Mouse (Mus musculus) hindbrain, postnatal 0 days (tissue): ENCODE measurements at regions not wholly inside any gene's neighbourhood (a gene's known extent, or its start where the extent isn't known, plus 50 kb on each side); places are given as distances from the start of the nearest gene placed in this dataset.

ENCODE experiments used
- ATAC-seq: fragments of 200-750 bp; cut with Nextera tagmentation; 2 replicates; pipeline ENCODE4 v1.8.0; 2017; ENCODE audit warnings: mild to moderate bottlenecking, moderate TSS enrichment, moderate library complexity
- DNase-seq: peaks from one replicate; pipeline ENCODE4 v3.0.0-alpha.2; 2015; ENCODE audit warnings: low spot score
- H3K27ac ChIP-seq: fragments of 300-500 bp; sonication (generic); 2 replicates; pipeline ENCODE4 v1.5.1; 2014; ENCODE audit warnings: mild to moderate bottlenecking
- H3K27me3 ChIP-seq: fragments of 300-500 bp; sonication (generic); 2 replicates; pipeline ENCODE4 v1.6.1; 2014; ENCODE audit warnings: low read length, mixed read lengths; ENCODE audit not compliant: insufficient read depth
- H3K36me3 ChIP-seq: fragments of 300-500 bp; sonication (generic); 2 replicates; pipeline ENCODE4 v1.6.1; 2014; ENCODE audit warnings: low read length, mixed read lengths; ENCODE audit not compliant: insufficient read depth
- H3K4me1 ChIP-seq: fragments of 300-500 bp; sonication (generic); 2 replicates; pipeline ENCODE4 v1.6.1; 2014; ENCODE audit warnings: antibody characterized with exemption, low read length, mixed read lengths; ENCODE audit not compliant: insufficient read depth
- H3K4me2 ChIP-seq: fragments of 300-500 bp; sonication (generic); 2 replicates; pipeline ENCODE4 v1.6.1; 2014; ENCODE audit warnings: low read depth, mild to moderate bottlenecking, low read length, moderate library complexity, mixed read lengths
- H3K4me3 ChIP-seq: fragments of 300-500 bp; sonication (generic); 2 replicates; pipeline ENCODE4 v1.5.1; 2014; ENCODE audit warnings: low read length
- H3K9ac ChIP-seq: fragments of 300-500 bp; sonication (generic); replicated peaks from 2 replicates; pipeline ENCODE4 v1.6.1; 2014; ENCODE audit warnings: mild to moderate bottlenecking, low read length, moderate library complexity, mixed read lengths
- H3K9me3 ChIP-seq: fragments of 300-500 bp; sonication (generic); 2 replicates; pipeline ENCODE4 v1.6.1; 2016; ENCODE audit warnings: low read length, mixed read lengths
- CTCF ChIP-seq: IDR thresholded peaks from 2 replicates; pipeline ENCODE4 v1.5.1; 2016; ENCODE audit warnings: antibody characterized with exemption, control low read depth, low read depth
- WGBS: fragments of 180-500 bp; shearing (Covaris S2); extraction: QIAGEN DNeasy Blood & Tissue Kit; methylation state at CpG from one replicate; pipeline ENCODE4 v1.1.7; 2014; 5-methylcytosine and 5-hydroxymethylcytosine counted together

DNA sequence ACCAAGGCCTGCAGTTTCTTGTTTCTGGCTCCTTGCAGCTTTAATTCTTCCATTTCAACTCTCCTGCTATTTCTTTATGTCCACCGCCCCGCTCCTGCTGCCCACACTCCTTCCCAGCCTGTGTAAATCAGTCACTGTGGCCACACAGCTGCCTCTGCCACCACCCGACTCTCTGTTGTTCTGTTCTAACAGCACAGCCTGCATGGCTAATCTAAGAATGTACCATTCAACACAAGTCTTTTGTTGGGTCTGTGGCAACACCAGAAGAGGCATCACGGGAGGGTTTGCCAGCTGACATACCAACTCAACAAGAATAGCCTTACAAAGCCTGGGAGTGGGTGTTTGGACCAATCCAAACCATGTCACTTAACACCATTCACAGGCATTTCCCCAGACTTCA is 264.9 kb upstream of the Pum3 start:
- Histone ChIP-seq H3K27me3 (no peaks in the 10 kb centered on the region), H3K4me1 (no peaks in the 10 kb centered on the region), H3K36me3 (no peaks in the 10 kb centered on the region), H3K9ac (no peak overlapping the region), H3K4me2 (no peak overlapping the region), H3K9me3 (peaks cover 4% of the 10 kb centered on the region; the same call in 1 of the 2 replicates), H3K27ac (no peak overlapping the region), H3K4me3 (no peak overlapping the region)
- peak; percentile 35 for DNase-seq
- WGBS: 43% methylated on average over 4 of the region's 4 CpGs
- TF ChIP-seq CTCF: no peak
- no peak for ATAC-seq

- Histone ChIP-seq H3K27me3 (no peaks in the 10 kb centered on the region), H3K4me1 (no peaks in the 10 kb centered on the region), H3K27ac (no peak overlapping the region), H3K9me3 (peaks cover 4% of the 10 kb centered on the region; the same call in 1 of the 2 replicates), H3K36me3 (no peaks in the 10 kb centered on the region), H3K9ac (no peak overlapping the region), H3K4me2 (no peak overlapping the region), H3K4me3 (no peak overlapping the region)
- peak; percentile 9; the same call in 1 of the 2 replicates for TF ChIP-seq CTCF
- DNase-seq (no peak), ATAC-seq (no peak)
- 81% methylated on average over 7 of the region's 7 CpGs for WGBS
These were observed 264.1 kb upstream of the Pum3 start for GRCm38 (mm10) chr19:27693706-27694105.

DNA sequence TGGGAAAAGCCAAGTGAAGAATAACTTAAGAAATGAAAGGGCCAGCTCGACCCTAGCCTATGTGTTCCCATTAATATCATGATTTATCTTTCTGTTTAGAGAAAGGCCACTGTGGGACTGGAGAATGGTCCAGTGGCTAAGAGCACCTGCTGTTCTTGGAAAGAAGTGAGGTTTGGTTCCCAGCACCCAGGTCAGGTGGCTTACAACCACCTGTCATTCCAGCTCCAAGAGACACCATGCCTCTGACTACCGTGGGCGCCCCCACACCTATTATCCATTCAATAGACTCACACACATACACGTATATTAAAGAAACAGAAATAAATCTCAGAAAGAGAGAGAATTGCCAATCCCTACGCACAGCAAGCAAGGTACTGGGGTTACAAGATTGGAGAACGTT is 263.3 kb upstream of the Pum3 start:
- ATAC-seq (no peak), DNase-seq (no peak)
- H3K27ac ChIP-seq: no peak overlapping the region
- TF ChIP-seq CTCF: no peak
- no peaks in the 10 kb centered on the region for H3K36me3 ChIP-seq
- WGBS: 95% methylated on average over 6 of the region's 6 CpGs
- no peaks in the 10 kb centered on the region for H3K27me3 ChIP-seq
- H3K9ac ChIP-seq: no peak overlapping the region
- peaks cover 4% of the 10 kb centered on the region; the same call in 1 of the 2 replicates for H3K9me3 ChIP-seq
- no peak overlapping the region for H3K4me2 ChIP-seq
- H3K4me1 ChIP-seq: no peaks in the 10 kb centered on the region
- no peak overlapping the region for H3K4me3 ChIP-seq

GRCm38 (mm10) chr19:27683426-27683825 is 253.8 kb upstream of the Pum3 start:
- Histone ChIP-seq H3K27ac (no peak overlapping the region), H3K4me1 (no peaks in the 10 kb centered on the region), H3K36me3 (no peaks in the 10 kb centered on the region), H3K4me3 (no peak overlapping the region), H3K9ac (no peak overlapping the region), H3K27me3 (no peaks in the 10 kb centered on the region), H3K4me2 (no peak overlapping the region), H3K9me3 (no peaks in the 10 kb centered on the region)
- ATAC-seq: no peak
- WGBS: 56% methylated on average over 2 of the region's 2 CpGs
- DNase-seq: no peak
- peak; percentile 41; the same call in 1 of the 2 replicates for TF ChIP-seq CTCF

- no peak for ATAC-seq
These were observed 249.8 kb upstream of the Pum3 start for GRCm38 (mm10) chr19:27679427-27679826.

DNA sequence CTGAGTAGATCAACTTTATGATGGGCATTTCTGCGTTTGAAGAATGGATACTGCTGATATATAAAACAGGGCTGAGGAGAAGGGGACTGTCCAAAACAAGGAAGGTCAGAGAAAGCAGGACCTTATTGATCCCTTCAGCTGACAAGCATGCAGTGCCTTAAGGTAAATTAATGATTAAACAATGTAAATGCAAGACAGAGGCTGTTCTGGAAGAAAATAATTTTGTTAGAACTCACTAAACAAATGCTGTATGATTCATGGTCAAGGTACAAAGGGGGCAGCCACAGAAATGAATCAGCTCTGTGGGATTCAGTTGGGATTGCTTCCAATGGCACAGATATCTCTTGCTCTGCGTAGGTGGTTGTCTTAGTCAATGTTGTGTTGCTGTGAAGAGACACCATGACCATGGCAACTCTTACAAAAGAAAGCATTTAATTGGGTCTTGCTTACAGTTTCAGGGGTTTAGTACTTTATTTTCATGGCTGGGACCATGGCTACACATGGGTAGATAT is 243.1 kb upstream of the Pum3 start:
- WGBS: 87% methylated on average over 2 of the region's 2 CpGs
- no peak for TF ChIP-seq CTCF
- Histone ChIP-seq H3K4me2 (no peak overlapping the region), H3K9me3 (no peaks in the 10 kb centered on the region), H3K27me3 (no peaks in the 10 kb centered on the region), H3K36me3 (no peaks in the 10 kb centered on the region), H3K27ac (no peak overlapping the region), H3K9ac (no peak overlapping the region), H3K4me3 (no peak overlapping the region), H3K4me1 (no peaks in the 10 kb centered on the region)
- ATAC-seq: no peak
- DNase-seq: no peak

More at GRCm38 (mm10) chr19:27679427-27679826, 249.8 kb upstream of the Pum3 start:
- no peak for TF ChIP-seq CTCF
- H3K9me3 ChIP-seq: no peaks in the 10 kb centered on the region
- no peak overlapping the region for H3K4me3 ChIP-seq
- no peak overlapping the region for H3K4me2 ChIP-seq
- DNase-seq: no peak
- no peak overlapping the region for H3K27ac ChIP-seq
- 79% methylated on average over 7 of the region's 7 CpGs for WGBS
- no peak overlapping the region for H3K9ac ChIP-seq
- no peaks in the 10 kb centered on the region for H3K27me3 ChIP-seq
- no peaks in the 10 kb centered on the region for H3K36me3 ChIP-seq
- H3K4me1 ChIP-seq: no peaks in the 10 kb centered on the region

GRCm38 (mm10) chr19:27663296-27663695 is 233.7 kb upstream of the Pum3 start:
- Histone ChIP-seq H3K4me1 (no peaks in the 10 kb centered on the region), H3K4me3 (no peak overlapping the region), H3K4me2 (no peak overlapping the region), H3K9me3 (no peaks in the 10 kb centered on the region), H3K9ac (no peak overlapping the region), H3K36me3 (no peaks in the 10 kb centered on the region), H3K27ac (no peak overlapping the region), H3K27me3 (no peaks in the 10 kb centered on the region)
- ATAC-seq (no peak), DNase-seq (no peak)
- WGBS: 56% methylated on average over 2 of the region's 2 CpGs
- no peak for TF ChIP-seq CTCF
